Mouse (Mus musculus) brain, embryonic 14.5 days (tissue): ENCODE data around the gene Tlk2.

ENCODE experiments used
- CTCF ChIP-seq: fragments of 200-500 bp; IDR thresholded peaks from 2 replicates; pipeline ENCODE4 v1.5.1; 2012; ENCODE audit warnings: inconsistent platforms, mild to moderate bottlenecking, moderate library complexity, borderline replicate concordance; ENCODE audit not compliant: insufficient read depth, insufficient read length; ENCODE audit errors: extremely low read depth
- POLR2A ChIP-seq: fragments of 200-500 bp; IDR thresholded peaks from 2 replicates; pipeline ENCODE4 v1.6.1; 2012; ENCODE audit warnings: mild to moderate bottlenecking, inconsistent platforms, borderline replicate concordance; ENCODE audit not compliant: poor library complexity, insufficient read depth, insufficient read length, severe bottlenecking; ENCODE audit errors: extremely low read depth

- TF ChIP-seq POLR2A (no peak), CTCF (no peak)
Observed at GRCm38 (mm10) chr11:105146593-105146992, 32.0 kb upstream of the Tlk2 start, which contains the start of gene Gm10842.
